Mouse (Mus musculus): ENCODE results near the gene Scgb2b15. TPM values are rescaled to one million over a fixed set of nuclear protein-coding genes. Genes with fewer than 3 reads are reported as not detected.
"Not testable (repeated sequence)": the region's sequence is repeated elsewhere in the genome, so short reads cannot be mapped to it uniquely, and the experiment has no call there.

Gene Scgb2b15
- total RNA-seq (2021) = not detected
- long read RNA-seq, experiment 1 = 0 reads
- long read RNA-seq, experiment 2 = 0 reads

DNA sequence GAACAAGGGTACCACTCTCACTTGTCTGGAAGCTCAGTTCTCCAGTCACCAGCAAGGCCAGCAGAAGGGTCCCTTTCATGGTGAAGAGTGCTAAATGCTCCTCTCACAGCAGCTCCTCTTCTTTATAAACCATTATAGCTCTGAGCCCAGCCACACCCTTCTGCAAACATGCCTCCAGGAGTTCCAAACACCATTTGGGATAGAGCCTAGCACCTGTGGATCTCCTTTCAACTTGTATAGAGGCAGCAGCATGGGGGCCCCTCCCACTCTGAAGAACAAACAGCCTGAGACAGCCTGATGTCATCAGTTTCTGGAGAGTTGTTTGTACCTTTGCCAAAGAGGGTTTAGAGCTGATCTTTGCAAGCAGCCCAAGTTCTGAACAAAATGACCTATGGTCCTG is at the start of gene Scgb2b15:
TSS of gene Scgb2b15 (minus strand) at position 101 of the 400 bp plus-strand sequence.
- DNase-seq (ENCODE audit: extremely low spot score in 1 of 2, low spot score in 2 of 2); H3K27ac ChIP-seq; intact Hi-C loops (cut with DNase I); H3K4me3 ChIP-seq: not testable (repeated sequence)

DNA sequence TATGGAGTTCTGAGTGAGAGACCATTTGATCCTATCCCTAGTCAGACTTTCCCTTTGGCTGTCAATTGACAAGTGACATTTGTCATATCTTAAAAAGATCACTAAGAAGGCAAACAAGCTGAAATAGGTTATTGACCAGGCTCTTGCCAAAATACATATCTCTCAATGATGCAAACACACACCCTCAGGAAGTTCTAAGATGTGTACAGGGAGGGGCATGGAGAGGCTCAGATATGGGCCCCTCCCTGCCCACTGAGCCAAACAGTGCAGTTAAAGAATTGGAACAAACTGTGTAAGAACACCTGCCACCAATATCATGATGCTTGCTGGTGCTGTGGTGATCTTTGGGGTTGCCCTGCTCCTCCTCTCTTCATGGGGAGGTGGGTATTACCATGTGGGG is 6.8 kb upstream of the Scgb2b15 start, which contains the start of gene Scgb1b15:
TSS of gene Scgb1b15 (plus strand) at position 301 of the 400 bp plus-strand sequence.
- intact Hi-C loops (cut with DNase I); H3K27ac ChIP-seq: not testable (repeated sequence)

More for the DNA sequence above, 6.8 kb upstream of the Scgb2b15 start, which contains the start of gene Scgb1b15:
- DNase-seq (ENCODE audit: extremely low spot score in 1 of 2, low spot score in 2 of 2); H3K4me3 ChIP-seq: not testable (repeated sequence)

Other genes with a start within 250 kb of the Scgb2b15 start
- not detected for gene Scgb1b15, start 6.9 kb upstream of the Scgb2b15 start, total RNA-seq (2021)
- not detected for gene Scgb2b17, start 226.9 kb upstream of the Scgb2b15 start, total RNA-seq (2021)
- not detected for gene Scgb1b17, start 233.8 kb upstream of the Scgb2b15 start, total RNA-seq (2021)

Measured in left cerebral cortex, adult 2 months (tissue).